Mouse (Mus musculus): ENCODE data around the gene Rack1.

DNA sequence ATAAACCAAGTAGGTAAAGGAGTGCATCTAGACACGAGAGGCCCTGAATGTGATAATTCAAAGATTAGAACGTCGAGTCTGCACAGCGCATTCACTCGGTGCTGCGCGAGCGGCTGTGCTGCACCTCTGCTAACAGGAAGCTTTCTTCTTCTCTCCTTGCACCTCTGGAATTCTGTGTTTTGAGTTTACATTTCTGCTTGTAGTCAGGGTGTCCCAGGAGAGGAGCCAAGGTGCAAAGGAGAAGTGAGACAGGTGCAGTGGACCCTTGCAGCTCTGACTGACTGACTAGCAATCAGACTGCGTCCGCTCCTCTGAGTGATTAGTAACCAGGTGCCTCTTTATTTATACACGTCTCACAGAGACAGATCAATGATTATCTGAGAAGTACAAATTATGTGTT, 43.1 kb downstream of the Rack1 start:
- no peak for TF ChIP-seq CTCF (IDR thresholded peaks at IDR 0.05; ENCODE audit: low read depth, low read length)
- no peak for TF ChIP-seq POLR2A (IDR thresholded peaks at IDR 0.05; ENCODE audit: insufficient read depth, low read length)

Measured in ES-Bruce4 (cell line).